Mouse (Mus musculus) A20 (cell line): Measurements from ENCODE around the gene Scnn1b.

ENCODE experiments used
- DNase-seq: peaks from one replicate; pipeline ENCODE4 v3.0.0-alpha.2; 2011; ENCODE audit warnings: low read depth, low spot score

The Scnn1b gene

GRCm38 (mm10) chr7:121864858-121865585, at the start of gene Scnn1b:
TSS of gene Scnn1b (plus strand) at chr7:121865038.
- no peak for DNase-seq

DNA sequence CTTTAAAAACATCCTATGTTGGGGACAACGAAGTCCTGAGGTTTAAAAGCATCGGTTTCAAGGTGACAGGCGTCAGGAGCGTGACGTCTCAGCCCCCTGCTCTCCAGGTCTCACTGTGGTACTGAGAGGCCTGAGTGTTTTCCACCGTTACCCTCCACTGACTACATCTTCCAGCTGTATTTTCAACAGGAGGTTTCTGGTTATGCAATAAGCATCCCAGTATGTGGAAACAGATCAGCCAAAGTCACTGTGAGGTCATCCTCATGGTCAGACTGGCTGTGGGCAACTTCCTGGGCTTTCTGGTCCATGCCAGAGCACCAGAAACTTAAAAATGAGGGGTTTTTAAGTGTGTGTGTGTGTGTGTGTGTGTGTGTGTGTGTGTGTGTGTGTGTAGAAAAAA, 43.2 kb upstream of the Scnn1b start:
- no peak for DNase-seq

GRCm38 (mm10) chr7:121828481-121828880, 36.4 kb upstream of the Scnn1b start:
- no peak for DNase-seq

DNA sequence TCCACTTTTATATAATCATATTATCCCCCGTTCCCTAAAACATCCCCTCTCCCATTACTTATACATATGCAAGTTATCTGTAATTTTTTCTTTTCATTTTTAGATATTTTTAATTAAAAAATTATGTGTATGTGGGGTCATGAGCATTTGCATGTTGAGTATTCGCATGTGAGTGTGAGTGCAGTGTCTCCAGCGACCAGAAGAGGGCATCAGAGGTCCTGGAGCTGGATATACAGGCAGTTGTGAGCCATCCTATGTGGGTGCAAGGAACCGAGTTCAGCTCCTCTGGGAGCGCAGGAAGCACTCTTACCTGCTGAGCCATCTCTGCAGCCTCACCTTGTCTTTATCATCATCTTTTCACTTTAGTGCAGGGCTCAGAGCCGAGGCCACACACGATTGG, 29.4 kb upstream of the Scnn1b start:
- DNase-seq: peak; percentile 24

- DNase-seq: no peak
Measured at GRCm38 (mm10) chr7:121836827-121837226, 28.0 kb upstream of the Scnn1b start.

DNA sequence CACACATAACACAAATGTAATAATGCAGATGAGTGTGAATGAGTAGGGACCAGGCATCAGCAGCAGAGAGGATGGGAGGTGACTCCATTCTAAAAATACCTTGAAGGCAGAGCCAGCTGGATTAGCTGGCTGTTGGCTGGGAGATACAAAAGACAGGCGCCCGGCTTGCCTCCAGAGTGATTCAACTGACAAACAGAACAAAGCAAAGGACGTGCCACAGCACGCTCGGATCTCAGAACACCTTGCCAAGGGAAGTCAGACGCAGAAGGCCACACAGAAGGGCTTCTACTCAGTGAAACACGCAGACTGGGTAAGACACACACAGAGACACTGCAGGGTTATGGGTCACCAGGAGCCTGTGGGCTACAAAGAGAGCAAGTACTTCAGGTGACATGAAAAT, 24.0 kb upstream of the Scnn1b start:
- DNase-seq: no peak

DNA sequence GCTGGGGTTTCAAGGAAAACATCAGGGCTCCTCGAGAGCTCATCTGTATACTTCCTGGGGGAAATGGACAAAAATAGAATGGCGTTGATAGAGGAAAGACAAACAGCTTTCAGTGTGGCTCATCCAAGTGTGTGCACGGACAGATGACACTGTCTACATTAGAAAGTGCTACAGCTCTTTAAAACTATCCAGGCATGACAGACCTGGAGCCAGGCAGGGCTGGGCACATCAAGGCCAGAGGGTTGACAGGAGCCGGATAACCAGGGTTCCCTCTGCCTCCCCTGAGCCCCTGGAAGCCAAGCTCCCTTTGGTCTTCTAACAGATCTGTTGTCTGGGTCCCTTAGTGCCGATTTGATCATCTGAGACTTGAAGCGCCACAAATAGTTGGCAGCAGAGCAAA, 22.6 kb upstream of the Scnn1b start:
- no peak for DNase-seq

GRCm38 (mm10) chr7:121845964-121846363, 18.9 kb upstream of the Scnn1b start:
- no peak for DNase-seq

DNA sequence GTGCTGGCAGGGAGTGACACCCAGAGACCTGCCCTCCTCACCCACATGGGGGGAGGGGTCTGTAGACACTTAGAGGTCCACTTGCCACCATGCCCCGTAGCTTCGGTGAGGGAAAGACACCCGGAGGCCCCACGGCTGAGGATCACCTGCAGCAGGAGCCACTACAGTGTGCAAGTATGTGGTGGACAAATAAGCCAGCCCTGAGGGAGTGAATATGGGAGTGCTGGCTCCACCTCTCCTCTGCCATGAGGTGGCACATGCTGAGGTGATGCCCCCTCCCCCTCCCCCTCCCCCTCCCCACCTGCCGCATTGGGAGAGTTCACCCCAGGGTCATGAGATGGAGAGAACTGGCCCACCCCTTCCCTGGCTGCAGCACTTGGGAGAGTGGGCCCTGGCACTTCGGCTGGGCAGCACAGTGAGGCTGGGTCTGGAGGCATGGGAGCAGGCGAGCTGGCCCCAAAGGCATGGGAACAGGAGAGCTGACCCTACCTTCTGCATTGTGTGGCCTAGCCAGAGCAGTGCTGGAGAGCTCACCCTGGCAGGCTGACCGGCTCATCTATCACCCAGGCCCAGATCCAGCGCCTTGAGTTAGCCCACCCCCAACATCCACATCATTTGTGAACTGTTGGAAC, 16.2 kb upstream of the Scnn1b start:
- no peak for DNase-seq

- DNase-seq: no peak
Measured at GRCm38 (mm10) chr7:121857177-121857884, 7.5 kb upstream of the Scnn1b start.

DNA sequence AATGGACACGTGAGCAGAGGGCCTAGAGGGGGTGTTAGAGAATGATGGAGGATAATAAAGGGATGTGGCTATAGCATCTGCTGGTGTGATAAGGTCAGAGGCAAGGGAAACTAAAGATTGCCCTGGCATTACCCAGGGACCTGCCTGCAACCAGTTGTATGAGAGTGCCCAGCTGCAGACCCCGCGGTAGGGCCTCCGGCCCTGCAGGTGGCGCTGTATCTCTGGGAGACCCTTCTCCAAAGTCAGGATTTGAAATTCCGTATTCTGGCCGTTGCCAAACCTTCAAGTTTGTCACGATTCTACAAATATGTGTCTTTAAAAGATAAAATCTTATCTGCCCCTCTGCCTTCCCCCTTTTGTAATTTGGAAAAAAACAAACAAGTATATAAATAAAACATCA, 5.9 kb upstream of the Scnn1b start:
- peak; percentile 52 for DNase-seq

- DNase-seq: peak; percentile 44
Measured at GRCm38 (mm10) chr7:121871631-121872030, 6.8 kb downstream of the Scnn1b start.

GRCm38 (mm10) chr7:121873998-121874397, 9.2 kb downstream of the Scnn1b start:
- no peak for DNase-seq

DNA sequence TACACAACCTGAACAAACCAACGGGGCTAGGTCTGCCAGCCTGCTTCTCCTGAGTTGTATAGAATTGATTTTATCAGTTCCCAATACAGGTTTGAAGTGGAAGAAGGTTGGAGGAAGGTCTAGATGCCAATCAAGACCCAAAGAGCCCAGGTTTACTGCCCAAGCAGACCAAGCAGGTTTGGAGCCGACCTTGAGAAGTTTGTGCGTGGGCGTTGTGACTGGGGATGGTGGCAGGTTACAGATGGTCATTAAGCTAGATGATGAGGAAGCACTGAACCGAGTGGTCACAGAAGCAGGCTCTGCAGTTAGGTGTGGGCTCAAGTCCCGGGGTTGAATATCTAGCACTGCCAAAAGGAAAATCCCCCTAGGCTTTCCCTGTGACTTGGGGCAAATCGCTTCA, 9.9 kb downstream of the Scnn1b start:
- DNase-seq: no peak

GRCm38 (mm10) chr7:121880246-121880645, 15.4 kb downstream of the Scnn1b start:
- DNase-seq: no peak

DNA sequence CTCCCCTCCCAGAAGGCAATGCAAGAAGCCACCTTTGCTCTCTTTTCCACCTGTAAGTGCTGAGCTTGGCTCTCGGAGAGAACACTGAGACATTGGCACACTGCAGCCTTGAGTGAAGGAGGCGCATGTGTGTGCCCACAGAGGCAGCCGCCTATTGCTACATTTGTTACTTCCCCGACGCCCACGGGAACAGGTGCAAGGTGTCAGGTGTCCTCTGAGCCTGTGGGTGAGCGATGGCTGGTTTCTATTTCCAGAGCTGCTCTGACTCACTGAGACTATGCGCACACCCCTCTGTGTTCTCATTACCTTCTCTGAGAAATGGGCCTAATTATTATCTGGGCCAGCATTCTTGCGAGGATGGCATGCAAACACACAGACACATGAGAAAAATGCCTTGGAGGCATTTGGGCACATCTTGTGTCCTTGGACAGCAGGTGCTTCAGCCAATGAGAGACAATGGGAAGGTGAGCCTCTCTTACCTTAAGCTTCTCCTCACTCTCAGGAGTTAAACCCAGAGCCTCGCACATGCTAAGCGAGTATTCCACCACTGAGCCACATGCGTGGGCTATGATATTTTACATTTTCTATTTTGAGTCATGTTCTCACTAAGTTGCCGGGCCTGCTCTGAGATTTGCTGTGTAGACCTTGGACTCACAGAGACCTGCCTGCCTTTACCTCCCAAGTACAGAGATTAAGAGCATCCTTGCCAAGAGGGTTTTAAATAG, 26.0 kb downstream of the Scnn1b start:
- DNase-seq: peak; percentile 22

- DNase-seq: no peak
Measured at GRCm38 (mm10) chr7:121896689-121897088, 31.9 kb downstream of the Scnn1b start.

- DNase-seq: peak; percentile 31
Measured at GRCm38 (mm10) chr7:121899311-121899710, 34.5 kb downstream of the Scnn1b start.

DNA sequence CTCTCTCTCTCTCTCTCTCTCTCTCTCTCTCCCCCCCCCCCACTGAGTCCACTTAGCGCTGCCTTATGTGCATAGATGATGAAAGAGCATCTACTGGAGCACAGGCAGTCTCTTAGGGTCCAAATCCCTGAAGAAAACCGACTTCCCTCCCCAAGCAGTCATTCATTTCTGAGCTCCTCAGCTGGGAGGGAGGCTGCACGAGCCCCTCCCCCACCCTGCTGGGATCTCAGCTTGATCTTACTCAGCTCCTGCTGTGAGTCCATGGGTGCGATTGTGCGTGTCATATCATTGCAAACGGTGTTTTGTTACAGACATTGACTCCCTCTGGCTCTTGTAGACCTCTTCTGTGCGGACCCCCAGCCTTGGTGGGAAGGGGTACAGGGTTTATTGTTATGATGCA, 35.1 kb downstream of the Scnn1b start:
- no peak for DNase-seq

GRCm38 (mm10) chr7:121902757-121903411, 38.0 kb downstream of the Scnn1b start:
- no peak for DNase-seq

DNA sequence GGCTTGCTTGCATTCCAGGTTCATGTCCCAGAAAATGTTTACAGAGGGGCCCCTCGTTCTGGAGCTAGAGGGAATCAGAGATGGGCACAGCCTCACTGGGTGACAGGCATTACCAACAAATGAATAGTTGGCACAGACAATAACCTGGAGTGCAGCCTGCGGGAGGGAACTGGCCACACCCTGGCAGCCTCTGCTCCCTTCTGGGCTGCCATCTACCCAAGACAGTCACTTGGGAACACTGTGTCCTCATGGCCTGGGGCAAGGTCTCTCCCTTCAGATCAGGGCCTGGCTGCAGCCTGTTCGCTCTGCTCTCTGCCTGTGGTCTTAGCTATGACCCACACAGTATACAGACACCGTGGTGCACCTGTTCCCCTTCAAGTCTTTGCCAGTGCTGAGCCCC, 42.0 kb downstream of the Scnn1b start:
- DNase-seq: no peak

GRCm38 (mm10) chr7:121912250-121912649, 47.4 kb downstream of the Scnn1b start:
- DNase-seq: peak; percentile 10
